ENCODE assay signal across 32 mouse cellular contexts in the genomic region with DNA sequence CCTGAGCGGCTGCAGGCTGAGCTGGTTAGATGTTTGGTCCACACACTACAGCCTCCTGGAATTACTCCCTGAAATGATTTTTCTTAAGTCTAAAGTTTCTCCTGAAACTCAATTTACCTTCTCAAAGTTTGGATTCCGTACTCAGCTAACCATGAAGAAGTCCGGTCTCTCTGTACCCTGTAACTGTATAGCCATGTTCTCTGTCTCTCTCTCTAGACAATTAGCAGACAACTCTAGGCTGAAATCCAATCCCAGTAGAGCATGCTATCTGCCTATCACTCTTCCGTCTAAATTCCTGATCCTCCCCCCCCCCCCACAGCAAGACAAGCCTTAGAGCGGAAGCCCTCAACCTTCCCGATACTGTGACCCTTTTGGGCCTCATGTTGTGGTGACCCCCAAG.
"Had no signal": no experiment of that assay in that cellular context is flagged by ENCODE, and none has a peak within 500 bp of the region (broad histone marks: within the 10 kb centered on the region; RNA-seq: fewer than 3 reads in every experiment).

No protein-coding gene starts in this region.

- ATAC-seq: hindbrain, embryonic 16.5 days; hindbrain, postnatal 0 days; inflammation-experienced regulatory T-cells, adult 6 months; intestine, embryonic 15.5 days; intestine, embryonic 16.5 days; intestine, postnatal 0 days had no signal

- H3K27ac ChIP-seq: heart, adult 2 months; heart, embryonic 10.5 days; heart, embryonic 13.5 days; heart, embryonic 15.5 days; hindbrain, embryonic 10.5 days; hindbrain, embryonic 12.5 days; hindbrain, embryonic 13.5 days; hindbrain, embryonic 14.5 days; hindbrain, embryonic 15.5 days; hindbrain, postnatal 0 days; intestine, embryonic 15.5 days; layer of hippocampus, adult 2 months; left cerebral cortex, adult 2 months had no signal

- H3K4me2 ChIP-seq: heart, embryonic 11.5 days; heart, embryonic 12.5 days; heart, embryonic 13.5 days; heart, embryonic 15.5 days; hindbrain, embryonic 12.5 days; hindbrain, embryonic 13.5 days; hindbrain, embryonic 14.5 days; hindbrain, embryonic 15.5 days; intestine, embryonic 15.5 days had no signal

- H3K27me3 ChIP-seq: heart, embryonic 12.5 days; heart, embryonic 13.5 days; heart, embryonic 15.5 days; hindbrain, embryonic 15.5 days; intestine, embryonic 15.5 days had no signal

- H3K9ac ChIP-seq: heart, embryonic 12.5 days; heart, embryonic 13.5 days; heart, embryonic 15.5 days; hindbrain, embryonic 12.5 days; hindbrain, embryonic 13.5 days; hindbrain, embryonic 14.5 days; hindbrain, embryonic 15.5 days; intestine, embryonic 15.5 days had no signal

- H3K36me3 ChIP-seq: heart, embryonic 10.5 days; heart, embryonic 12.5 days; heart, embryonic 13.5 days; heart, embryonic 15.5 days; hindbrain, embryonic 10.5 days; hindbrain, embryonic 12.5 days; hindbrain, embryonic 13.5 days; hindbrain, embryonic 15.5 days; intestine, embryonic 15.5 days had no signal

- H3K4me1 ChIP-seq: hindbrain, embryonic 13.5 days; hindbrain, embryonic 15.5 days; intestine, embryonic 15.5 days had no signal

- H3K4me3 ChIP-seq: heart, adult 2 months; heart, embryonic 10.5 days; heart, embryonic 12.5 days; heart, embryonic 13.5 days; heart, embryonic 15.5 days; hindbrain, embryonic 10.5 days; hindbrain, embryonic 12.5 days; hindbrain, embryonic 13.5 days; hindbrain, embryonic 15.5 days; intestine, embryonic 15.5 days; layer of hippocampus, adult 2 months; left cerebral cortex, adult 2 months had no signal

- H3K9me3 ChIP-seq: heart, embryonic 10.5 days; heart, embryonic 12.5 days; heart, embryonic 13.5 days; heart, embryonic 15.5 days; hindbrain, embryonic 10.5 days; hindbrain, embryonic 12.5 days; hindbrain, embryonic 13.5 days; hindbrain, embryonic 15.5 days; intestine, embryonic 15.5 days had no signal

- DNase-seq: heart, adult 18-20 months; heart, adult 2 months; heart, postnatal 10 days; heart, postnatal 14 days; heart, postnatal 36 days; heart, postnatal 4 days; kidney, adult 11 months; kidney, adult 18-20 months; kidney, adult 2 months; kidney, adult 9 months; kidney, postnatal 25 days; kidney, postnatal 4 days; layer of hippocampus, adult 9-11 months; layer of hippocampus, postnatal 36 days had no signal
